Mouse (Mus musculus): ENCODE results near the gene Duox1. TPM values are rescaled to one million over a fixed set of nuclear protein-coding genes. Genes with fewer than 3 reads are reported as not detected.

The Duox1 gene
- polyA plus RNA-seq (2012; rRNA removed): 0.09 and 0.15 TPM in 2 replicates

GRCm38 (mm10) chr2:122315372-122315771 is at the start of gene Duox1:
Gene Duox1, plus strand, starts transcription at chr2:122315672.

GRCm38 (mm10) chr2:122298096-122298499 is 17.4 kb upstream of the Duox1 start, which contains the start of gene Duox2:
Gene Duox2, minus strand, starts transcription at chr2:122298449.

GRCm38 (mm10) chr2:122298596-122299490 is 16.6 kb upstream of the Duox1 start, which contains the start of gene Duoxa2:
Gene Duoxa2, plus strand, starts transcription at chr2:122298900.

GRCm38 (mm10) chr2:122313536-122313935 is 1.9 kb upstream of the Duox1 start, which contains the start of gene Duoxa1:
Gene Duoxa1, minus strand, starts transcription at chr2:122313730.

GRCm38 (mm10) chr2:122368995-122369739 is 53.7 kb downstream of the Duox1 start, which contains the start of gene Shf:
Gene Shf, minus strand, starts transcription at chr2:122369162.

Other genes starting within 250 kb of the Duox1 start
- gene Spg11, start 197.3 kb upstream of the Duox1 start, polyA plus RNA-seq (2012; rRNA removed): 12.9 and 14.0 TPM in 2 replicates
- 82.4 and 110 TPM in 2 replicates for gene B2m, start 168.0 kb upstream of the Duox1 start, polyA plus RNA-seq (2012; rRNA removed)
- gene Trim69, start 155.0 kb upstream of the Duox1 start, polyA plus RNA-seq (2012; rRNA removed): not detected in 2 replicates
- 0.04 TPM in 1 of 2 replicates, not detected in the other for gene Patl2, start 129.5 kb upstream of the Duox1 start, polyA plus RNA-seq (2012; rRNA removed)
- not detected in 2 replicates for gene Terb2, start 129.4 kb upstream of the Duox1 start, polyA plus RNA-seq (2012; rRNA removed)
- 12.4 and 12.8 TPM in 2 replicates for gene Sord, start 80.9 kb upstream of the Duox1 start, polyA plus RNA-seq (2012; rRNA removed)
- gene Duox2, start 17.2 kb upstream of the Duox1 start, polyA plus RNA-seq (2012; rRNA removed): 0.07 and 0.11 TPM in 2 replicates
- 0.05 and 0.18 TPM in 2 replicates for gene Duoxa2, start 16.8 kb upstream of the Duox1 start, polyA plus RNA-seq (2012; rRNA removed)
- gene Duoxa1, start 1.9 kb upstream of the Duox1 start, polyA plus RNA-seq (2012; rRNA removed): 0.16 and 0.56 TPM in 2 replicates
- 77.8 and 78.5 TPM in 2 replicates for gene Shf, start 53.5 kb downstream of the Duox1 start, polyA plus RNA-seq (2012; rRNA removed)
- gene Slc28a2, start 110.8 kb downstream of the Duox1 start, polyA plus RNA-seq (2012; rRNA removed): 0.06 and 0.18 TPM in 2 replicates
- gene Gm14085, start 169.3 kb downstream of the Duox1 start, polyA plus RNA-seq (2012; rRNA removed): 0.01 TPM in 1 of 2 replicates, not detected in the other